ENCODE assay signal across 8 mouse cellular contexts in the genomic region with DNA sequence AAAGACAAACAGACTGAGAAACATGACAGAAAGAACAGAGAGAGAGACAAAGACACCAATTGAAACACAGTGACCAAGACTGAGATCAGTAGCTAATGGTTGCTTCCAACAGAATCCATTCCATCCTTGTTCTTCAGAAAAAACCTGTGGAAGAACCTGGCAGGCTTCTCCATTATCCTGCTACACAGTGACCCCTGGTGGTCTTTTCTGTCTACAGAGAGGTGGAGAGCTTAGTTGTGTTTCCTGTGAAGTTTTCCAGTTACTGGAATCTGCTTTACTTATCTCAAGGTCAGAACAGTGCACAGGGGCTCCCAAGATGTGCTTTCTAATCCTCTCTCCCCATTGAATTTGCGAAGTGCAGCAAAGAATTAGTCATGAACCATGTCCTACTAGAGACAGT.
DNase-seq lines count a peak whose midpoint lies in the region; ATAC-seq and TF ChIP-seq lines count a peak whose summit lies in the region.
"Had no signal": no experiment of that assay in that cellular context is flagged by ENCODE, and none has a peak within 500 bp of the region (broad histone marks: within the 10 kb centered on the region; RNA-seq: fewer than 3 reads in every experiment).

No protein-coding gene starts in this region.

- no peaks in the 10 kb centered on the region for H3K9me3 ChIP-seq in liver, embryonic 11.5 days (ENCODE audit: control insufficient read depth, low read length)
- H3K9me3 ChIP-seq in midbrain, postnatal 0 days (ENCODE audit: low read length): no peaks in the 10 kb centered on the region
- H3K9me3 ChIP-seq: limb, embryonic 13.5 days had no signal

- no peaks in the 10 kb centered on the region for H3K4me1 ChIP-seq in liver, embryonic 11.5 days (replicated peaks; ENCODE audit: control insufficient read depth, insufficient read depth, low read length)
- H3K4me1 ChIP-seq in midbrain, postnatal 0 days (ENCODE audit: insufficient read depth, low read length): no peaks in the 10 kb centered on the region
- H3K4me1 ChIP-seq: limb, embryonic 13.5 days had no signal

- DNase-seq in liver: peak; percentile 17
- no peak for DNase-seq in liver, embryonic 11.5 days (ENCODE audit: low spot score)
- DNase-seq in NIH3T3 (ENCODE audit: low read depth): peak; percentile 60
- DNase-seq in brain, adult 2 months (ENCODE audit: low read depth, low spot score): peak; percentile 58
- DNase-seq in hindlimb bud, embryonic 11.5 days (ENCODE audit: extremely low spot score, low read depth, low spot score): peak; percentile 37
- peak; percentile 71 for DNase-seq in midbrain, postnatal 0 days (ENCODE audit: low spot score)

- no peaks in the 10 kb centered on the region for H3K36me3 ChIP-seq in liver, embryonic 11.5 days (ENCODE audit: control insufficient read depth, insufficient read depth, low read length)
- H3K36me3 ChIP-seq in midbrain, postnatal 0 days (ENCODE audit: insufficient read depth, low read length): no peaks in the 10 kb centered on the region
- H3K36me3 ChIP-seq: limb, embryonic 13.5 days had no signal

- peak; percentile 67 for TF ChIP-seq CTCF in midbrain, postnatal 0 days (IDR thresholded peaks at IDR 0.05)

- 55% methylated on average over 1 of the region's 1 CpGs for WGBS in liver, embryonic 11.5 days
- 81% methylated on average over 1 of the region's 1 CpGs for WGBS in midbrain, postnatal 0 days

- H3K27ac ChIP-seq in liver, embryonic 11.5 days (ENCODE audit: low read depth, low read length): no peak overlapping the region
- H3K27ac ChIP-seq in midbrain, postnatal 0 days (ENCODE audit: low read depth, low read length): no peak overlapping the region
- H3K27ac ChIP-seq: limb, embryonic 13.5 days had no signal

- no peak for ATAC-seq in liver, embryonic 11.5 days (replicated peaks; ENCODE audit: low FRiP score)
- ATAC-seq in midbrain, postnatal 0 days (ENCODE audit: low FRiP score): no peak
- ATAC-seq in inflammation-experienced regulatory T-cells, adult 6 months: no peak

- H3K27me3 ChIP-seq in liver, embryonic 11.5 days (replicated peaks; ENCODE audit: control insufficient read depth, insufficient read depth, low read length): no peaks in the 10 kb centered on the region
- H3K27me3 ChIP-seq in midbrain, postnatal 0 days (ENCODE audit: insufficient read depth, low read length): no peaks in the 10 kb centered on the region
- H3K27me3 ChIP-seq: limb, embryonic 13.5 days had no signal

- H3K4me3 ChIP-seq in liver, embryonic 11.5 days (ENCODE audit: low read depth, low read length): no peak overlapping the region
- H3K4me3 ChIP-seq in midbrain, postnatal 0 days (ENCODE audit: low read depth, low read length): no peak overlapping the region
- H3K4me3 ChIP-seq: limb, embryonic 13.5 days had no signal

- no peak overlapping the region for H3K9ac ChIP-seq in liver, embryonic 11.5 days (ENCODE audit: low read depth, low read length)
- H3K9ac ChIP-seq in midbrain, postnatal 0 days (replicated peaks; ENCODE audit: low read length, poor library complexity, severe bottlenecking): no peak overlapping the region
- H3K9ac ChIP-seq: limb, embryonic 13.5 days had no signal

- no peak overlapping the region for H3K4me2 ChIP-seq in liver, embryonic 11.5 days
- H3K4me2 ChIP-seq in midbrain, postnatal 0 days (ENCODE audit: low read depth, low read length, poor library complexity, severe bottlenecking): no peak overlapping the region
- H3K4me2 ChIP-seq: limb, embryonic 13.5 days had no signal
